Mouse (Mus musculus) stomach, postnatal 0 days (tissue): ENCODE data around the gene Oit3. TPM values are rescaled to one million over a fixed set of nuclear protein-coding genes. Genes with fewer than 3 reads are reported as not detected.
"Not testable (repeated sequence)": the region's sequence is repeated elsewhere in the genome, so short reads cannot be mapped to it uniquely, and the experiment has no call there.

Source experiments
- ATAC-seq: fragments of 200-750 bp; cut with Nextera tagmentation; 2 replicates; pipeline ENCODE4 v1.8.0; 2017; ENCODE audit not compliant: low FRiP score, low TSS enrichment
- DNase-seq: peaks from one replicate; pipeline ENCODE4 v3.0.0-alpha.2; 2016; ENCODE audit warnings: low spot score
- H3K27ac ChIP-seq: fragments of 300-500 bp; sonication (generic); replicated peaks from 2 replicates; pipeline ENCODE4 v1.5.1; 2014; ENCODE audit warnings: mild to moderate bottlenecking, control low read depth
- H3K27me3 ChIP-seq: fragments of 300-500 bp; sonication (generic); 2 replicates; pipeline ENCODE4 v1.6.1; 2014; ENCODE audit warnings: low read length; ENCODE audit not compliant: control insufficient read depth, insufficient read depth
- H3K36me3 ChIP-seq: fragments of 300-500 bp; sonication (generic); 2 replicates; pipeline ENCODE4 v1.6.1; 2014; ENCODE audit warnings: low read length, mixed read lengths; ENCODE audit not compliant: control insufficient read depth, insufficient read depth
- H3K4me1 ChIP-seq: fragments of 300-500 bp; sonication (generic); replicated peaks from 2 replicates; pipeline ENCODE4 v1.6.1; 2014; ENCODE audit warnings: antibody characterized with exemption; ENCODE audit not compliant: control insufficient read depth, insufficient read depth
- H3K4me2 ChIP-seq: fragments of 300-500 bp; sonication (generic); replicated peaks from 2 replicates; pipeline ENCODE4 v1.6.1; 2014; ENCODE audit warnings: low read depth, mild to moderate bottlenecking, control low read depth, moderate library complexity
- H3K4me3 ChIP-seq: fragments of 300-500 bp; sonication (generic); 2 replicates; pipeline ENCODE4 v1.5.1; 2014; ENCODE audit warnings: low read depth, low read length, control low read depth
- H3K9ac ChIP-seq: fragments of 300-500 bp; sonication (generic); 2 replicates; pipeline ENCODE4 v1.6.1; 2014; ENCODE audit warnings: mild to moderate bottlenecking, low read length, control low read depth, mixed read lengths
- H3K9me3 ChIP-seq: fragments of 300-500 bp; sonication (generic); 2 replicates; pipeline ENCODE4 v1.6.1; 2016; ENCODE audit warnings: low read length; ENCODE audit not compliant: control insufficient read depth
- CTCF ChIP-seq: IDR thresholded peaks from 2 replicates; pipeline ENCODE4 v1.5.1; 2016; ENCODE audit warnings: antibody characterized with exemption, low read depth, mild to moderate bottlenecking, moderate library complexity
- EP300 ChIP-seq: optimal IDR thresholded peaks from 2 replicates; pipeline ENCODE3; 2016; ENCODE audit warnings: antibody characterized with exemption
- WGBS: fragments of 180-500 bp; shearing (Covaris S2); extraction: QIAGEN DNeasy Blood & Tissue Kit; methylation state at CpG from one replicate; pipeline ENCODE4 v1.1.7; 2014; 5-methylcytosine and 5-hydroxymethylcytosine counted together
- polyA plus RNA-seq: library from polyadenylated mRNA; unstranded; fragments of >200 nt; fragmentation: Nextera tagmentation; extraction: Ambion mirVana; gene quantifications from 2 replicates; pipeline ENCODE4 v1.2.1, GENCODE M21; 2015

The Oit3 gene
- polyA plus RNA-seq, 1 experiment from 2014 or later = 0.29 TPM

DNA sequence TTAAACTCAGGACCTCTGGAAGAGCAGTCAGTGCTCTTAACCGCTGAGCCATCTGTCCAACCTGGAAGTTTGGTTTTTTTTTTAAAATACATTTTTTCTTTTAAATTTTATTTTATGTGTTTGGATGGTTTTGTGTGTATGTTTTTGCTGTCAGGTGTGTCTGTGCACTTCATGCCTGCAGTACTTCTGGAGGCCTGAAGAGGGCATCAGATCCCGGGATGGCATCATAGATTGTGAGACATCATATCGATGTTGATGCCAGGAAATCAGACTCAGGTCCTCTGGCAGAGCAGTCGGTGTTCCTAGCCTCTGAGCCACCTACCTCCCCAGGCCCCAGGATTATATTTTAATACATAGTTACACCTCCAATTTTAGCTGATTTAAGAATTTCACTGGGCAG, 27.9 kb downstream of the Oit3 start:
- ATAC-seq = no peak

GRCm38 (mm10) chr10:59410264-59410663, 31.3 kb downstream of the Oit3 start:
- Histone ChIP-seq H3K27me3 (no peaks in the 10 kb centered on the region), H3K4me3 (no peak overlapping the region), H3K27ac (no peak overlapping the region), H3K9me3 (no peaks in the 10 kb centered on the region), H3K4me2 (no peak overlapping the region), H3K9ac (no peak overlapping the region), H3K36me3 (no peaks in the 10 kb centered on the region), H3K4me1 (no peaks in the 10 kb centered on the region)
- TF ChIP-seq CTCF = no peak
- TF ChIP-seq EP300 = no peak
- no peak for DNase-seq
- no peak for ATAC-seq
- WGBS = 65% methylated on average over 12 of the region's 12 CpGs

More for the DNA sequence above, 27.9 kb downstream of the Oit3 start:
- Histone ChIP-seq H3K9ac (no peak overlapping the region), H3K9me3 (no peaks in the 10 kb centered on the region), H3K36me3 (no peaks in the 10 kb centered on the region), H3K27ac (no peak overlapping the region), H3K4me3 (no peak overlapping the region), H3K27me3 (no peaks in the 10 kb centered on the region), H3K4me1 (no peaks in the 10 kb centered on the region), H3K4me2 (no peak overlapping the region)
- 95% methylated on average over 4 of the region's 4 CpGs for WGBS
- no peak for DNase-seq
- TF ChIP-seq EP300 (no peak), CTCF (peak; percentile 33)

DNA sequence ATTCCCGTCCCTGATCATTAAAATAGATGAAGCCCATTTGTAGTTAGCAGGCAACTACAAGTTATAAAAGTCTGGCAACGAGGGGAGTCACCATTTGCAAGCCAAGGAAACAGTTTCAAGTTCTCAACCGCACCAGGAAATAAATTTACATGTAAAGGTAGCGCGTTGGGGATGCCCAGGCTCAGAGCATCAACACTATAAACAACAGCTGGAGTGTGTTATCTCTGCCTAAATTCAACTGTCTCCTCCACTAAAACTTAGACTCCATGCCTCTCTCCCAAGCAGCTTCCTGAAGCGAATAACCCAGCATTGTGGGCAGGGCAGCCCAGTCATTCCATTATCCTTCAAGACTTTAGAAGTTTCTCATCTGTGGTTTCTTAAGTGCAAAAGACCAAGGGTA, 33.1 kb downstream of the Oit3 start:
- Histone ChIP-seq H3K36me3 (no peaks in the 10 kb centered on the region), H3K4me1 (no peaks in the 10 kb centered on the region), H3K27ac (no peak overlapping the region), H3K4me3 (no peak overlapping the region), H3K9ac (no peak overlapping the region), H3K4me2 (no peak overlapping the region), H3K9me3 (no peaks in the 10 kb centered on the region), H3K27me3 (no peaks in the 10 kb centered on the region)
- no peak for DNase-seq
- ATAC-seq = no peak
- no peak for TF ChIP-seq CTCF
- no peak for TF ChIP-seq EP300
- WGBS = 44% methylated on average over 6 of the region's 6 CpGs

GRCm38 (mm10) chr10:59403793-59404149, 37.8 kb downstream of the Oit3 start:
- Histone ChIP-seq H3K27ac (peak overlapping the region; percentile 85), H3K4me1 (no peaks in the 10 kb centered on the region; the same call in 1 of the 2 replicates), H3K36me3 (no peaks in the 10 kb centered on the region), H3K27me3 (no peaks in the 10 kb centered on the region), H3K9ac (peak overlapping the region; percentile 55), H3K4me2 (peak overlapping the region; percentile 41), H3K4me3 (peak overlapping the region; percentile 21), H3K9me3 (no peaks in the 10 kb centered on the region)
- WGBS = 54% methylated on average over 10 of the region's 10 CpGs
- ATAC-seq (peak; percentile 58), DNase-seq (peak; percentile 45)
- TF ChIP-seq EP300 (no peak), CTCF (no peak)

DNA sequence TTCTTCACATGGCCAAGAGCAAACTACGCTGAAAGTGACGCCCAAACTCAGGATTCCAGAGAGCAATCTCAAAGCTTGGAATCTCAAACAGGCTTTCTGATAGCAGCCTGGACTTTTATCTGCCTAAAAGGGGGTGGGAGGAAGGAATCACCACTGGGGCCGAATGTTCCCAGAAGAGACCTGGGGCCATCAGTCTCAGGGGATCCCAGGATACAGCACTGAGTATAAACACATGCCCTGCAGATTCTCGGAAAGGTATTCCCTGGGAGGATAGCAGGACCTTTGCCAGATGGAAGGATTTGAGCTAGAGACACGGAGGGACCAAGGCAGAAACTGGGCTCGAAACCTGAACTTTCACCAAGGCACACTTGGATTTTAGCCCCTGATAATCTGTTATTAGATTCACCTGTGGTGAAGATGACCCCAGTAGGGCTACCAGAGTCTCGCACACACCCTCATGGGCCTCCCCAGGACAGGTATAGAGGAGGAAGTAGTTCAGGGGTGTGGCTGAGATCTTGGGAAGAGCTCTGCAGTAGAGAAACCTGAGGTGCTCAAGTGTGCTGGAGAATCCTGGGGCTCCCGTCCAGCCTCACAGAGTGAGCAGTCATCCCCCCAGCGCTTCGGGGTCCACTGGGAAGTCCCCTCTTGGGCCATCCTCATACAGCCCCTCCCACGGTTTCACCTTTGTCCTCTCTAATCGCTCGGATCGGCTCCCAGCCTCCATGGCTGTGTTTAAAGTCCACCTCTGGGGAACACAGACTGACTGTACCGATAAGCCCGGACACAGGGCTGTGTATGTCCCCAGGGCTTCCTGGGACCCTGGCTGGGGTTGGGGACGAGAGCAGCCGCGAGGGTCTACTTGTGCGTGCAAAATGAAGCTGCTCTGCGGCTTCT, 38.4 kb downstream of the Oit3 start, which contains the start of gene Pla2g12b:
Gene Pla2g12b, plus strand, starts transcription at position 762 of the 894 bp plus-strand sequence.
- Histone ChIP-seq H3K27ac (peak within 1 kb of the TSS; percentile 85), H3K36me3 (no peaks in the 10 kb centered on the region), H3K27me3 (no peaks in the 10 kb centered on the region), H3K4me3 (peak within 1 kb of the TSS; percentile 21), H3K4me2 (peak within 1 kb of the TSS; percentile 41), H3K4me1 (no peaks in the 10 kb centered on the region; the same call in 1 of the 2 replicates), H3K9ac (peak within 1 kb of the TSS; percentile 55), H3K9me3 (no peaks in the 10 kb centered on the region)
- ATAC-seq = peak; percentile 86
- DNase-seq = peak; percentile 60
- WGBS = 53% methylated on average over 21 of the region's 21 CpGs
- no peak for TF ChIP-seq CTCF
- TF ChIP-seq EP300 = no peak

GRCm38 (mm10) chr10:59395461-59395860, 46.1 kb downstream of the Oit3 start, which contains the start of gene Gm10273:
Gm10273 (plus strand) TSS chr10:59395632.
- not testable (repeated sequence) for ATAC-seq, H3K9ac ChIP-seq, H3K4me3 ChIP-seq, H3K36me3 ChIP-seq, H3K4me2 ChIP-seq, H3K27ac ChIP-seq, H3K9me3 ChIP-seq, H3K27me3 ChIP-seq, DNase-seq, H3K4me1 ChIP-seq
- WGBS = 79% methylated on average over 8 of the region's 25 CpGs
